Mouse (Mus musculus) liver, embryonic 14.5 days (tissue): Measurements from ENCODE around the gene Pdlim4.

Experiments
- CTCF ChIP-seq: IDR thresholded peaks from 2 replicates; pipeline ENCODE4 v1.5.1; 2016; ENCODE audit warnings: antibody characterized with exemption, low read depth, control low read depth
- EP300 ChIP-seq: IDR thresholded peaks from 2 replicates; pipeline ENCODE4 v1.6.1; 2016; ENCODE audit warnings: antibody characterized with exemption, low read depth

- TF ChIP-seq CTCF: no peak
- TF ChIP-seq EP300: no peak
Observed at GRCm38 (mm10) chr11:54102706-54103449, 34.1 kb upstream of the Pdlim4 start.
